Mouse (Mus musculus): ENCODE results near the gene Rbpj.

DNA sequence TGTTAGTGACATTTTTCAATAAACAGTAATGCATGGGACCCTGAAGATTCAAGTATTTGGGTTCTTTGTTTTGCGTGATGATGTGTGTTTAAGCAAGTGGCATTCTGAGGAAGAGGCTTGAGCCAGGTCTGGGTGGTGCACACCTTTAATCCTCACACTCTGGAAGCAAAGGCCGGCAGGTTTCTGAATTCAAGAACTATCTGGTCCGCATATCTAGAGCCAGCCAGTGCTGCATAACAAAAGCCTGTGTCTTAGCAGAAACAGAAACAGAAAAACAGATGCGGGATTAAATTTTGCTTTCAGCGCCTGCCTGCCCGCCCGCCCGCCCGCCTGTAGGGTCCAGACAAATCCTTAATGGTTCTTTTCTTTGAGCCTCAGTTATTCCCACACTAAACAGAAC is 1.6 kb downstream of the Rbpj start:
- no peak for TF ChIP-seq CTCF (conservative IDR thresholded peaks at IDR 0.05 in 1 of 2, IDR thresholded peaks at IDR 0.05 in 1 of 2; ENCODE audit: low read depth in 2 of 2, low read length in 2 of 2)
- TF ChIP-seq ELF1 (IDR thresholded peaks at IDR 0.05; ENCODE audit: low read depth, low read length): no peak
- TF ChIP-seq BHLHE40 (IDR thresholded peaks at IDR 0.05; ENCODE audit: low read depth, low read length): no peak
- TF ChIP-seq MYC (IDR thresholded peaks at IDR 0.05; ENCODE audit: low read depth, low read length): no peak
- TF ChIP-seq POLR2A (IDR thresholded peaks at IDR 0.05; ENCODE audit: low read depth, low read length): no peak
- no peak for TF ChIP-seq RCOR1 (conservative IDR thresholded peaks at IDR 0.05; ENCODE audit: low read depth, low read length)
- TF ChIP-seq UBTF (IDR thresholded peaks at IDR 0.05; ENCODE audit: low read depth, low read length): no peak
- no peak for TF ChIP-seq KAT2A (IDR thresholded peaks at IDR 0.05; ENCODE audit: insufficient replicate concordance, low read length)
